Mouse (Mus musculus): Measurements from ENCODE around the gene Btbd17.

DNA sequence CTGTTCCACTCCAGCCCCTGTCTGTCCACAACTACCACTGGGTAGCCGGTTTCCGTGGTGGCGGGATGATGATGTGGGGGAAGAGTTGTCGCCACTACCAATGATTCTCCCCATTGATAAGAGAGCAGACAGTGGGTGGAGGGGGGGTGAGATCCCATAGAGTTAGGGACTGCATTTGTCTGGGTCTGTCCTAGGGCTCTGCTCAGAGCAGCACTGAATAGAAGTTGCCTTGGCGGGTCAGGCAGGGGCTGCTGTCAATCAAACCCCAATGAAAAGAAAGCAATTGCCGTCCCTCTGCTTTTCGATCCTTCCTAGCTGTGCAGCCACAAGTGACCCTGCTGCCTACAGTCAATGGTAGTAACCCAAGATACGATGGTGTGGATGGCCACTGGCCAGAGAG is 8.2 kb upstream of the Btbd17 start:
- TF ChIP-seq POLR2A (IDR thresholded peaks at IDR 0.05; ENCODE audit: low read depth, low read length) = no peak
- TF ChIP-seq CTCF (IDR thresholded peaks at IDR 0.05; ENCODE audit: extremely low read depth, insufficient read length, insufficient replicate concordance, low read depth, low read length) = no peak

Data from small intestine, adult 2 months (tissue).